In the genomic region with DNA sequence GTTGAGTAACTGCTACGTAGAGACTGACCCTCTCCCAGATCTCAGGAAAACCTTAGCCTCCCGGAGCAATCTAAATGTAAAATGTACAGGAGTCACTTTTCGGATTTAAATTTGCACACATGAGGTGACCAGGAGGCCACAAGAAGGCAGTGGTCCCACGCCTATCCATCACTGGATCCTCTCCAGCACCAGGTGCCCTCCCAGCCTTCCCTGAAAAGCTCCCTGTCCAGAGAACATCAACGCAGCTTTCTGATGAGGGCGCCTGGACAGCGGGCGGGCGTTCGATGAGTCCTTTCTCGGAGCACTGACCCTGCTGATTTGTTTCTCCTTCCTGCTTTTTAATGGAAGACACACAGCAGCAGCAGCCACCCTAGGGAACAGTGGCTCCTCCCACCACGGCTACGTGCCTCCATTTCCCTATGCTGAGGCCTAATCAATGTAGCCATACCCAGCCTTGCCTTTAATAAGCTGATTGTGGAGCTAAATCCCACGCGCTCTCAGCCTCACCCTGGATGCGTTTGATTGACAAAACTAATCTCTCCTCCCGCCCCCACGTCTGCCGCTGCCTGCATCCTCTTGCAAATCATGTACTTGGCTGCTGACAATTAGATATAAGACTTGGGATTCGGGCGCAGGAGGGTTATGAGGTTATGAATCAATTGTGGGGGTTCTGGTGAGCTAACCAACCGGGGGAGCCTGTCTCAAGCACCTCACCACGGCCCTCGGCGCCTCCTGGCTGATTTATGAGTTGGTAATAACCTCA, we compare ENCODE assay signal across 10 mouse cellular contexts.
DNase-seq lines count a peak whose midpoint lies in the region; ATAC-seq and TF ChIP-seq lines count a peak whose summit lies in the region.
"Had no signal": no experiment of that assay in that cellular context is flagged by ENCODE, and none has a peak within 500 bp of the region (broad histone marks: within the 10 kb centered on the region; RNA-seq: fewer than 3 reads in every experiment).

No protein-coding gene starts in this region.

- ATAC-seq in heart, embryonic 13.5 days (ENCODE audit: extremely low read depth, insufficient number of reproducible peaks, low FRiP score, low TSS enrichment) = no peak
- peak; percentile 58; the same call in 1 of the 2 replicates for ATAC-seq in neural tube, embryonic 14.5 days (ENCODE audit: low read depth)

- TF ChIP-seq CTCF in cerebellum, adult 2 months (IDR thresholded peaks at IDR 0.05; ENCODE audit: borderline replicate concordance, insufficient read depth, low read depth, low read length) = no peak

- 64% methylated on average over 25 of the region's 25 CpGs for WGBS in heart, embryonic 13.5 days
- 83% methylated on average over 25 of the region's 25 CpGs for WGBS in embryonic facial prominence, embryonic 10.5 days
- 52% methylated on average over 25 of the region's 25 CpGs for WGBS in neural tube, embryonic 14.5 days
- 92% methylated on average over 25 of the region's 25 CpGs for WGBS in cerebellum, adult 2 months

- no peak for DNase-seq in heart, adult 11 months
- DNase-seq in embryonic facial prominence, embryonic 10.5 days (ENCODE audit: low spot score) = peak; percentile 15
- DNase-seq in layer of hippocampus, postnatal 10 days (ENCODE audit: low spot score in 2 of 2) = peak; percentile 45 to 51
- no peak for DNase-seq in cerebellum, adult 2 months
- DNase-seq in gastrocnemius, adult 8-10 months (ENCODE audit: low spot score in 2 of 2) = no peak
- DNase-seq in c-Kit-positive CD71-positive TER-119-positive erythroid progenitor cells, embryonic 14.5 days (ENCODE audit: low spot score) = no peak
- DNase-seq: heart, adult 2 months had no signal

- TF ChIP-seq POLR2A in cerebellum, adult 2 months (IDR thresholded peaks at IDR 0.05; ENCODE audit: borderline replicate concordance, insufficient read depth, low read length) = no peak

- no peak overlapping the region for H3K9ac ChIP-seq in heart, embryonic 13.5 days
- H3K9ac ChIP-seq in neural tube, embryonic 14.5 days (replicated peaks; ENCODE audit: low read depth, low read length) = no peak overlapping the region
- H3K9ac ChIP-seq: lung, embryonic 15.5 days had no signal

- H3K4me2 ChIP-seq in heart, embryonic 13.5 days = 0 out of 2 replicates have a peak overlapping the region, but pooled peaks have one; percentile 6
- no peak overlapping the region for H3K4me2 ChIP-seq in neural tube, embryonic 14.5 days (ENCODE audit: low read depth, low read length)
- H3K4me2 ChIP-seq: lung, embryonic 15.5 days had no signal

- H3K27ac ChIP-seq in heart, embryonic 13.5 days (replicated peaks) = peak overlapping the region; percentile 16; the same call in 1 of the 2 replicates
- H3K27ac ChIP-seq in embryonic facial prominence, embryonic 10.5 days (replicated peaks) = no peak overlapping the region
- peak overlapping the region; percentile 58 for H3K27ac ChIP-seq in neural tube, embryonic 14.5 days (ENCODE audit: low read depth, low read length)
- H3K27ac ChIP-seq in cerebellum, adult 2 months (ENCODE audit: insufficient read depth, low read length) = no peak overlapping the region
- H3K27ac ChIP-seq: heart, adult 2 months; lung, embryonic 15.5 days had no signal

- no peaks in the 10 kb centered on the region for H3K9me3 ChIP-seq in heart, embryonic 13.5 days
- H3K9me3 ChIP-seq in embryonic facial prominence, embryonic 10.5 days = no peaks in the 10 kb centered on the region
- no peaks in the 10 kb centered on the region for H3K9me3 ChIP-seq in neural tube, embryonic 14.5 days (ENCODE audit: control insufficient read depth, low read length)
- H3K9me3 ChIP-seq: lung, embryonic 15.5 days had no signal

- no peak overlapping the region for H3K4me3 ChIP-seq in heart, embryonic 13.5 days
- H3K4me3 ChIP-seq in embryonic facial prominence, embryonic 10.5 days = no peak overlapping the region
- H3K4me3 ChIP-seq in neural tube, embryonic 14.5 days (ENCODE audit: low read depth, low read length) = no peak overlapping the region
- no peak overlapping the region for H3K4me3 ChIP-seq in cerebellum, adult 2 months (replicated peaks; ENCODE audit: insufficient read depth, low read depth, low read length)
- H3K4me3 ChIP-seq: heart, adult 2 months; lung, embryonic 15.5 days had no signal

- H3K27me3 ChIP-seq in heart, embryonic 13.5 days (replicated peaks) = no peaks in the 10 kb centered on the region
- no peaks in the 10 kb centered on the region for H3K27me3 ChIP-seq in embryonic facial prominence, embryonic 10.5 days (replicated peaks; ENCODE audit: low read depth, poor library complexity, severe bottlenecking)
- no peaks in the 10 kb centered on the region for H3K27me3 ChIP-seq in neural tube, embryonic 14.5 days (ENCODE audit: control insufficient read depth, insufficient read depth, low read length)
- no peaks in the 10 kb centered on the region for H3K27me3 ChIP-seq in cerebellum, adult 2 months (ENCODE audit: control insufficient read depth, insufficient read depth, low read length)
- H3K27me3 ChIP-seq: lung, embryonic 15.5 days had no signal

- H3K4me1 ChIP-seq in heart, embryonic 13.5 days = peaks cover 40% of the 10 kb centered on the region
- peaks cover 11% of the 10 kb centered on the region for H3K4me1 ChIP-seq in embryonic facial prominence, embryonic 10.5 days
- peaks cover 13% of the 10 kb centered on the region; the same call in 1 of the 2 replicates for H3K4me1 ChIP-seq in neural tube, embryonic 14.5 days (ENCODE audit: control insufficient read depth, insufficient read depth, low read length)
- peaks cover 7% of the 10 kb centered on the region; the same call in 1 of the 2 replicates for H3K4me1 ChIP-seq in cerebellum, adult 2 months (ENCODE audit: control insufficient read depth, insufficient read depth, low read length)
- H3K4me1 ChIP-seq: lung, embryonic 15.5 days had no signal

- H3K36me3 ChIP-seq in heart, embryonic 13.5 days = no peaks in the 10 kb centered on the region
- H3K36me3 ChIP-seq in embryonic facial prominence, embryonic 10.5 days (replicated peaks) = no peaks in the 10 kb centered on the region
- no peaks in the 10 kb centered on the region for H3K36me3 ChIP-seq in neural tube, embryonic 14.5 days (ENCODE audit: control insufficient read depth, insufficient read depth, low read length)
- H3K36me3 ChIP-seq: lung, embryonic 15.5 days had no signal

Comparison
In these comparisons a context has a peak if more than half of its experiments do, and no peak if none do; other contexts are left out.
1. H3K27ac ChIP-seq: peak in heart, embryonic 13.5 days (single experiment) and neural tube, embryonic 14.5 days (single experiment); none in embryonic facial prominence, embryonic 10.5 days (single experiment) and cerebellum, adult 2 months (single experiment).
2. DNase-seq: peak in embryonic facial prominence, embryonic 10.5 days (single experiment) and layer of hippocampus, postnatal 10 days (2 of 2); none in heart, adult 11 months (single experiment), cerebellum, adult 2 months (0 of 2), gastrocnemius, adult 8-10 months (0 of 2) and c-Kit-positive CD71-positive TER-119-positive erythroid progenitor cells, embryonic 14.5 days (single experiment).